Mouse (Mus musculus): ENCODE measurements around the gene Cc2d2b. TPM values are rescaled to one million over a fixed set of nuclear protein-coding genes. Genes with fewer than 3 reads are reported as not detected.

Gene Cc2d2b
- polyA plus RNA-seq, 1 experiment = not detected

DNA sequence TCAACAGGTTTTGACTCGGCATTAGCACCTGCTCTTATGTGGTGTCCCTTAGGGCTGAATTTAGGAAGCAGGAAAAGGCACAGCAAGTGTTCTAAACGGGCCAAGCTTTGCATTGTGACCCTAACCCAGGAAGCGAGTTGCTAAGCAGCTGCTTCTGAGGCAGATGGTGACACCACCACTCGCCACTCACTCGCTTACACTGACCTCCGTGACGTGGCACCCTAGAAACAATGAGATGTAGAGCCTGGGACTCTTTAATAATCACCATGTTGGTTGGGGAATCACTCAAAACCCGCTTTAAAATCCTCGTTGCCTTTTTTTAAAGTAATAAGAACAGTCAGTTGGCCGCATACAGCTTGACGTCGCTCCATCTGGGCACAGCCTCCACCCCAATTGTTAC, 100.8 kb downstream of the Cc2d2b start:
- Histone ChIP-seq H3K27me3 (ENCODE audit: control insufficient read depth, insufficient read depth, low read length) (no peaks in the 10 kb centered on the region), H3K4me1 (ENCODE audit: control insufficient read depth, insufficient read depth, insufficient read length, low read length) (no peaks in the 10 kb centered on the region), H3K36me3 (ENCODE audit: control insufficient read depth, insufficient read depth, low read length) (peaks cover 25% of the 10 kb centered on the region; the same call in 1 of the 2 replicates), H3K27ac (ENCODE audit: insufficient read depth, low read depth, low read length) (no peak overlapping the region), H3K4me3 (ENCODE audit: low read depth, low read length) (no peak overlapping the region)
- WGBS = 89% methylated on average over 12 of the region's 12 CpGs
- no peak for TF ChIP-seq CTCF (IDR thresholded peaks at IDR 0.05; ENCODE audit: extremely low read depth, insufficient read length, insufficient replicate concordance, low read depth, low read length)
- no peak for TF ChIP-seq POLR2A (IDR thresholded peaks at IDR 0.05; ENCODE audit: low read depth, low read length)

DNA sequence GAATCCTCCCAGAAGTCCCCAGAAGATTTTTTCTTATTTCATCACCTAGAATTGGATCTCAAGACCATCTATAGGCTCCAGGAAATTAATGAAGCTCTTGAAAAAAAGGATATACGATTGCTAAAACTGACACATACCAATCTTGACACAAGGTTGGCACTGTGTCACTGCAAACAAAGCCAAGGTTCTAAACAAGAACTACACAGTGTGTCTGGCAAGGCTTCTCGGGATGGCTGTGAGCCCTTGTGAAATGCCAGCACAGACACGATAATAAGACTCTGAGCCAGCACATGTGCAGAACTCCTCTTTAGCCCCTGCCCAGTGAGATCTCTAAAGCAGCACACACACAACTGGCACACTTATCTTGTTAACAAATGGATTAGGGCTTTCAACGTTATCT, 111.0 kb downstream of the Cc2d2b start:
- H3K27me3 ChIP-seq (ENCODE audit: control insufficient read depth, insufficient read depth, low read length) = no peaks in the 10 kb centered on the region; the same call in 1 of the 2 replicates
- no peaks in the 10 kb centered on the region for H3K4me1 ChIP-seq (ENCODE audit: control insufficient read depth, insufficient read depth, insufficient read length, low read length)
- 21% methylated on average over 4 of the region's 4 CpGs for WGBS
- no peak overlapping the region for H3K4me3 ChIP-seq (ENCODE audit: low read depth, low read length)
- no peaks in the 10 kb centered on the region for H3K36me3 ChIP-seq (ENCODE audit: control insufficient read depth, insufficient read depth, low read length)
- TF ChIP-seq CTCF (IDR thresholded peaks at IDR 0.05; ENCODE audit: extremely low read depth, insufficient read length, insufficient replicate concordance, low read depth, low read length) (no peak), POLR2A (IDR thresholded peaks at IDR 0.05; ENCODE audit: low read depth, low read length) (no peak)
- no peak overlapping the region for H3K27ac ChIP-seq (ENCODE audit: insufficient read depth, low read depth, low read length)

DNA sequence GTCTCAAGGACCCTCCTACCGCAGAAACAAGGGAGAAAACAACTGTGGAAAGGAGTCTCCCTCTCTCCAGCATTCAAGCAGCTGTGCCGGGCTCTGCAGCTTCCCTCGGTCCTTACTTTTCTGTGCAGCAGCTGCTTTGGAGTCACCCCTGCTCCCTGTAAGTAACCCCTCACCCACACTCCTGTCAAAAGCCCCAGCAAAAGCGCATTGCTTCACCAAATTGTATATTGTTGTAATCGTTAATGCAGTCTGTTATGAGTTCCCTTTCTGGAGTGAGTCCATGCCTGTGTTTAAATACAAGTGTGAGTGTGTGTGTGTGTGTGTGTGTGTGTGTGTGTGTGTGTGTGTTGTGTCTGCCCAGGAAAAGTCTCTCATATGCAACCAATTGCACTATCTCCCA, 119.7 kb downstream of the Cc2d2b start:
- 20% methylated on average over 5 of the region's 5 CpGs for WGBS
- H3K4me1 ChIP-seq (ENCODE audit: control insufficient read depth, insufficient read depth, insufficient read length, low read length) = peaks cover 4% of the 10 kb centered on the region; the same call in 1 of the 2 replicates
- TF ChIP-seq POLR2A (IDR thresholded peaks at IDR 0.05; ENCODE audit: low read depth, low read length) (no peak), CTCF (IDR thresholded peaks at IDR 0.05; ENCODE audit: extremely low read depth, insufficient read length, insufficient replicate concordance, low read depth, low read length) (no peak)
- no peak overlapping the region for H3K4me3 ChIP-seq (ENCODE audit: low read depth, low read length)
- no peaks in the 10 kb centered on the region for H3K36me3 ChIP-seq (ENCODE audit: control insufficient read depth, insufficient read depth, low read length)
- H3K27ac ChIP-seq (ENCODE audit: insufficient read depth, low read depth, low read length) = no peak overlapping the region
- H3K27me3 ChIP-seq (ENCODE audit: control insufficient read depth, insufficient read depth, low read length) = peaks cover 13% of the 10 kb centered on the region

GRCm38 (mm10) chr19:40869425-40870105, 121.0 kb downstream of the Cc2d2b start:
- peaks cover 13% of the 10 kb centered on the region for H3K27me3 ChIP-seq (ENCODE audit: control insufficient read depth, insufficient read depth, low read length)
- H3K4me3 ChIP-seq (ENCODE audit: low read depth, low read length) = no peak overlapping the region
- WGBS = 95% methylated on average over 3 of the region's 3 CpGs
- peaks cover 4% of the 10 kb centered on the region; the same call in 1 of the 2 replicates for H3K4me1 ChIP-seq (ENCODE audit: control insufficient read depth, insufficient read depth, insufficient read length, low read length)
- TF ChIP-seq POLR2A (IDR thresholded peaks at IDR 0.05; ENCODE audit: low read depth, low read length) (no peak), CTCF (IDR thresholded peaks at IDR 0.05; ENCODE audit: extremely low read depth, insufficient read length, insufficient replicate concordance, low read depth, low read length) (no peak)
- H3K36me3 ChIP-seq (ENCODE audit: control insufficient read depth, insufficient read depth, low read length) = no peaks in the 10 kb centered on the region
- H3K27ac ChIP-seq (ENCODE audit: insufficient read depth, low read depth, low read length) = no peak overlapping the region

GRCm38 (mm10) chr19:40872955-40873665, 124.6 kb downstream of the Cc2d2b start:
- no peak overlapping the region for H3K27ac ChIP-seq (ENCODE audit: insufficient read depth, low read depth, low read length)
- peak overlapping the region; percentile 72 for H3K4me3 ChIP-seq (ENCODE audit: low read depth, low read length)
- 16% methylated on average over 51 of the region's 51 CpGs for WGBS
- H3K27me3 ChIP-seq (ENCODE audit: control insufficient read depth, insufficient read depth, low read length) = peaks cover 17% of the 10 kb centered on the region
- 0 out of 2 replicates have a peak, but pooled peaks have one; percentile 35 for TF ChIP-seq CTCF (IDR thresholded peaks at IDR 0.05; ENCODE audit: extremely low read depth, insufficient read length, insufficient replicate concordance, low read depth, low read length)
- TF ChIP-seq POLR2A (IDR thresholded peaks at IDR 0.05; ENCODE audit: low read depth, low read length) = 0 out of 2 replicates have a peak, but pooled peaks have one; percentile 25
- H3K36me3 ChIP-seq (ENCODE audit: control insufficient read depth, insufficient read depth, low read length) = no peaks in the 10 kb centered on the region
- H3K4me1 ChIP-seq (ENCODE audit: control insufficient read depth, insufficient read depth, insufficient read length, low read length) = peaks cover 4% of the 10 kb centered on the region; the same call in 1 of the 2 replicates

Other genes with a start within 250 kb of the Cc2d2b start
- 8.8 and 13.2 TPM in 2 replicates for gene Sorbs1, start 235.0 kb upstream of the Cc2d2b start, polyA plus RNA-seq (2012; rRNA removed)
- 34.4 and 87.3 TPM in 2 replicates for gene Aldh18a1, start 160.3 kb upstream of the Cc2d2b start, polyA plus RNA-seq (2012; rRNA removed)
- gene Tctn3, start 136.5 kb upstream of the Cc2d2b start, polyA plus RNA-seq (2012; rRNA removed) = 3.7 and 4.0 TPM in 2 replicates
- 3.1 and 4.6 TPM in 2 replicates for gene Entpd1, start 136.4 kb upstream of the Cc2d2b start, polyA plus RNA-seq (2012; rRNA removed)
- 2.4 and 5.9 TPM in 2 replicates for gene Ccnj, start 82.5 kb downstream of the Cc2d2b start, polyA plus RNA-seq (2012; rRNA removed)
- 0.08 and 0.32 TPM in 2 replicates for gene Zfp518a, start 146.0 kb downstream of the Cc2d2b start, polyA plus RNA-seq (2012; rRNA removed)
- 9.3 and 9.5 TPM in 2 replicates for gene Blnk, start 245.8 kb downstream of the Cc2d2b start, polyA plus RNA-seq (2012; rRNA removed)

All from small intestine, adult 2 months (tissue).